Mouse (Mus musculus) heart, embryonic 14.5 days (tissue): ENCODE results near the gene Lrpap1. TPM values are rescaled to one million over a fixed set of nuclear protein-coding genes. Genes with fewer than 3 reads are reported as not detected.

Experiments
- ATAC-seq: fragments of 200-750 bp; cut with Nextera tagmentation; 2 replicates; pipeline ENCODE4 v1.8.0; 2017; ENCODE audit warnings: low read depth, moderate TSS enrichment; ENCODE audit not compliant: insufficient number of reproducible peaks, insufficient read depth, low FRiP score
- H3K27ac ChIP-seq, 2 experiments: fragments of 200-500 bp in 1 of 2; fragments of 300-500 bp in 1 of 2; sonication (generic) in 1 of 2; replicated peaks in 1 of 2; 2 replicates each; pipeline ENCODE4 v1.5.1; 2012 to 2014; ENCODE audit warnings: low read depth in 2 of 2, low read length in 2 of 2, control low read depth in 1 of 2, mild to moderate bottlenecking in 1 of 2, mixed read lengths in 1 of 2; ENCODE audit not compliant: control insufficient read depth in 1 of 2, insufficient read depth in 1 of 2
- H3K27me3 ChIP-seq: fragments of 300-500 bp; sonication (generic); 2 replicates; pipeline ENCODE4 v1.6.1; 2014; ENCODE audit warnings: mild to moderate bottlenecking, low read length, control low read depth; ENCODE audit not compliant: control insufficient read depth, insufficient read depth
- H3K36me3 ChIP-seq: fragments of 300-500 bp; sonication (generic); 2 replicates; pipeline ENCODE4 v1.6.1; 2014; ENCODE audit warnings: mild to moderate bottlenecking, control low read depth, low read length, mixed read lengths; ENCODE audit not compliant: control insufficient read depth, insufficient read depth
- H3K4me1 ChIP-seq, 2 experiments: fragments of 200-500 bp in 1 of 2; fragments of 300-500 bp in 1 of 2; sonication (generic) in 1 of 2; 2 replicates each; pipeline ENCODE4 v1.6.1; 2012 to 2014; ENCODE audit warnings: low read length in 2 of 2, control low read depth in 1 of 2, mixed read lengths in 1 of 2; ENCODE audit not compliant: control insufficient read depth in 2 of 2, insufficient read depth in 2 of 2
- H3K4me2 ChIP-seq: fragments of 300-500 bp; sonication (generic); 2 replicates; pipeline ENCODE4 v1.6.1; 2014; ENCODE audit warnings: mild to moderate bottlenecking, low read length
- H3K4me3 ChIP-seq, 2 experiments: fragments of 200-500 bp in 1 of 2; fragments of 300-500 bp in 1 of 2; sonication (generic) in 1 of 2; 2 replicates each; pipeline ENCODE4 v1.5.1; 2012 to 2014; ENCODE audit warnings: low read length in 2 of 2, mild to moderate bottlenecking in 2 of 2, control low read depth in 1 of 2, low read depth in 1 of 2, moderate library complexity in 1 of 2; ENCODE audit not compliant: control insufficient read depth in 1 of 2, insufficient read depth in 1 of 2
- H3K9ac ChIP-seq: fragments of 300-500 bp; sonication (generic); 2 replicates; pipeline ENCODE4 v1.6.1; 2014; ENCODE audit warnings: mild to moderate bottlenecking, low read length
- H3K9me3 ChIP-seq: fragments of 300-500 bp; sonication (generic); 2 replicates; pipeline ENCODE4 v1.6.1; 2016; ENCODE audit warnings: low read length, control low read depth; ENCODE audit not compliant: control insufficient read depth
- WGBS: fragments of 180-500 bp; shearing (Covaris S2); extraction: QIAGEN DNeasy Blood & Tissue Kit; methylation state at CpG from one replicate; pipeline ENCODE4 v1.1.7; 2014; 5-methylcytosine and 5-hydroxymethylcytosine counted together
- polyA plus RNA-seq: library from polyadenylated mRNA; unstranded; fragments of >200 nt; fragmentation: Nextera tagmentation; extraction: Ambion mirVana; gene quantifications from 2 replicates; pipeline ENCODE4 v1.2.1, GENCODE M21; 2014

Lrpap1 gene
- polyA plus RNA-seq, 1 experiment from 2014 or later = 150 TPM

DNA sequence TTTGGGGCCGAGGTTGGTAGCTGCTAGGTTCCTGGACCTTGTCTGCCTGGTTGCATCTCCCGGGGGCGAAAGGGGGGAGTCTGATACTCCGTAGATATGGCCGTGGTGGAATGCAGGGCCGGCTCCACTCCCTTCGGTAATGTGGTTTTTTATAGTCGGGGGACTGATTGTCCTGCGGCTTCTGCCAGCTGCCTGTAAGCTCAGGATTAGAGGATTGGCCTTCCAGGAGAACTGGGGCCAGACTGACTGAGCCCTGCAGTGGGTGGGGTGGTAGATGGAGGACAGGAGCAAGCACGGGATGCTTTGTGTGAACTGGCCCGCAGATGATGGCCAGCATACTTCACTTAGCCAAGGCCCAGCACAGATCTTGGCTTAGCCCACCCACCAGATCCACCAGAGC, 32.3 kb downstream of the Lrpap1 start:
- no peak overlapping the region for H3K4me2 ChIP-seq
- H3K36me3 ChIP-seq = peaks cover 45% of the 10 kb centered on the region
- H3K9ac ChIP-seq = no peak overlapping the region
- ATAC-seq = no peak
- no peaks in the 10 kb centered on the region for H3K27me3 ChIP-seq
- 53% methylated on average over 11 of the region's 11 CpGs for WGBS
- H3K4me1 ChIP-seq = peaks cover 0 to 11% of the 10 kb centered on the region in 2 experiments; a peak in 2 of 4 replicates
- H3K9me3 ChIP-seq = no peaks in the 10 kb centered on the region
- H3K27ac ChIP-seq = no peak overlapping the region
- no peak overlapping the region for H3K4me3 ChIP-seq

DNA sequence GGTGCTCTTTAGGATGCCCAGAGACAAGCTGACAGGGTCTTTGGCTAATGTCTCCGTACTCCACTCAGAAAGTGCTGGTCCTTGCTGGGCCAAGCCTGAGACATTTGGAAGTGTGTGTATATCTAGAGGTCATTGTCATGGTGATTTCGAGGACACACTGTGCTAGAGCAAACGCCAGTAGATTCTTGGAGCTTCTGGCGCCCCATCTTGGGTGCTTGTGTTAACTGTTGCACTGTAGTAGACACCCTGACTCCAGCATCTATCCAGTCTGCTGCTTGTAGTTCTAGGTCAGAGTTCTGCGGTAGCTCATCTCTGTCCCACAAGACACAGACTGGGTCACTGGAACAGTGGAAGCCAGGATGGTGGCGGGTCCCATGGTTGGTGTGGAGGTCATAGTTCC, 33.7 kb downstream of the Lrpap1 start:
- Histone ChIP-seq H3K27ac (no peak overlapping the region), H3K9ac (no peak overlapping the region), H3K9me3 (no peaks in the 10 kb centered on the region), H3K27me3 (no peaks in the 10 kb centered on the region), H3K36me3 (peaks cover 31% of the 10 kb centered on the region), H3K4me3 (no peak overlapping the region), H3K4me2 (no peak overlapping the region), H3K4me1 (peaks cover 0 to 11% of the 10 kb centered on the region in 2 experiments; a peak in 2 of 4 replicates)
- ATAC-seq = no peak
- 85% methylated on average over 6 of the region's 6 CpGs for WGBS

DNA sequence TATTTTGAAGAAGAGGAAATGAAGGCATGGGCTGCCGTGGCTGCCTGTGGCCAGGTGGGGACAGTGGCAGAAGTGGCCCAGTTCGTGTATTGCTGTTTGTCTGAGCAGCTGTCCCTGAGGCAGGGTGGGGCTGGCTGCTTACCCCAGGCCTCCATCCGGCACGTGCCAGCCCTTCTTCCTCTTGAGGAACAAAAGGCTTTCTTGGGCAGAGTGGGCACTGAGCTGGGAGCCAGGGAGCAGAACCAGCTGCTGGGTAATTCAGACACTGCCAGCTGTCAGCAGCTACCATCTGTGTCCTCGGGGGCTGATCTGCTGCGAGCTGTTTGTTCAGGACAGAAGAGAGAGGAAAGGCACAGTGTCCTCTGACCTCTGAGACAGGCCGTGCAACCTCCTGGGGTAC, 34.6 kb downstream of the Lrpap1 start:
- Histone ChIP-seq H3K9me3 (no peaks in the 10 kb centered on the region), H3K4me1 (peaks cover 0 to 11% of the 10 kb centered on the region in 2 experiments; a peak in 2 of 4 replicates), H3K9ac (no peak overlapping the region), H3K36me3 (peaks cover 22% of the 10 kb centered on the region), H3K27me3 (no peaks in the 10 kb centered on the region), H3K27ac (no peak overlapping the region), H3K4me2 (no peak overlapping the region), H3K4me3 (no peak overlapping the region)
- ATAC-seq = no peak
- WGBS = 58% methylated on average over 7 of the region's 7 CpGs

DNA sequence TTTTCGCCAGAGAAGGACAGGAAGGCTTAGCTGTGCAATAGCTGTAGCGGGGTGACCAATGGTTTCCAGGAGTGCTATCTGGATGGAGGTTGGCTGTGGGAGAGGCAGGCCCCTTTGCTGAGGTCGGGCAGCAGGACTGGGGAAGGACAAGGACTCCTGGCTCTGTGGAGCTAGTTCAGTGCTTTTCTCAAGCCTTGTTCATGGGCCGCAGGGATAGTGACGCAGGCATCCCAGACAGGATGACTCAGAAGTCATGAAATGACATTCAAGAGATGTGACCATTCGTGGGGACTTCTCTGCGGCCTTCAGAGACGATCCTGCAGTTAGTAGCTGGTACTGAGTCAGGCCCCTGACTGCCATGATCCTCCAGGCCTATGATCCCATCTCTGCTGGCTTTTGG, 35.3 kb downstream of the Lrpap1 start:
- H3K9me3 ChIP-seq = no peaks in the 10 kb centered on the region
- H3K36me3 ChIP-seq = peaks cover 15% of the 10 kb centered on the region
- no peak overlapping the region for H3K27ac ChIP-seq
- H3K27me3 ChIP-seq = no peaks in the 10 kb centered on the region
- WGBS = 69% methylated on average over 8 of the region's 8 CpGs
- no peak overlapping the region for H3K4me3 ChIP-seq
- no peak overlapping the region for H3K4me2 ChIP-seq
- ATAC-seq = no peak
- peaks cover 0 to 11% of the 10 kb centered on the region in 2 experiments; a peak in 2 of 4 replicates for H3K4me1 ChIP-seq
- no peak overlapping the region for H3K9ac ChIP-seq

DNA sequence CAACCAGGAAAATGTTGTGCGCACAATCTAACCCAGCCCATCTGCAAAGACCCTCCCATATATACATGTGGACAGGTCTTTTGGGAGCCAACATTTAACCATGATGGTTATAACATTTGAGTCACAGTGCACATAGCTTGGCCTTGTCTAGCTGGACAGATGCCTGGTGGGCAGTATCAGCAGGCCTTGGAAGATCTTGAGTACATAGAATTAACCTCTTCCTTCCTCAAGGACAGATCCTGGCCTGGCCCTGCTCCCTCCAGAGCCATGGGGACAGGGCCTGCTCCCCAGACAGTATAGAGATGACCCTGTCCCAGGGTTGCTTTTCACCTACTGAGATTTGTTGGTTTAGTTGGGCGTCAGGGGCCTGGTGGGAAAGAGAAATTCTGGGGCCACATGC, 35.7 kb downstream of the Lrpap1 start:
- no peak overlapping the region for H3K4me3 ChIP-seq
- H3K9me3 ChIP-seq = no peaks in the 10 kb centered on the region
- H3K36me3 ChIP-seq = peaks cover 11% of the 10 kb centered on the region; the same call in 1 of the 2 replicates
- no peak for ATAC-seq
- H3K4me2 ChIP-seq = no peak overlapping the region
- no peaks in the 10 kb centered on the region for H3K27me3 ChIP-seq
- H3K27ac ChIP-seq = no peak overlapping the region
- H3K4me1 ChIP-seq = peaks cover 0 to 11% of the 10 kb centered on the region in 2 experiments; a peak in 2 of 4 replicates
- H3K9ac ChIP-seq = no peak overlapping the region
- WGBS = 87% methylated on average over 2 of the region's 2 CpGs

DNA sequence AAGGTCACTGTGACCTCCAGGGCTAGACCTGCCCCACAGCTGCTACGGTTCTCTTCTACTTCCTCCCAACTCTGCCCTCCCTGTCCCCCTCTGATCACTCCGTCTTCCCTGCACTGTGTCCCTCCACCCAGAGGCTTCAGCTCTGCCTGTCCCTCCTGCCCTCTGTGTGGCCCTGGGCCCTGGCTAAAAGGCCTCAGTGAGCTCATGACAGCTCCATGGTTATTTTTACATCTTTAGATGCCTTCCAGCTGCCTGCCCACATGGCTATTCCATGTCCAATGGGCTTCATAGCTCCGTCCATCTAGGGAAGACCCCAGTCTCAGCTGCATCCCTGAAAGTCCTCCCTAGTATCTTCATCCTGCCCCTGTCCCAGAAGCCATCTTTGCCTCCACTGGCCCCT, 45.5 kb downstream of the Lrpap1 start:
- no peaks in the 10 kb centered on the region for H3K36me3 ChIP-seq
- no peak overlapping the region for H3K4me2 ChIP-seq

DNA sequence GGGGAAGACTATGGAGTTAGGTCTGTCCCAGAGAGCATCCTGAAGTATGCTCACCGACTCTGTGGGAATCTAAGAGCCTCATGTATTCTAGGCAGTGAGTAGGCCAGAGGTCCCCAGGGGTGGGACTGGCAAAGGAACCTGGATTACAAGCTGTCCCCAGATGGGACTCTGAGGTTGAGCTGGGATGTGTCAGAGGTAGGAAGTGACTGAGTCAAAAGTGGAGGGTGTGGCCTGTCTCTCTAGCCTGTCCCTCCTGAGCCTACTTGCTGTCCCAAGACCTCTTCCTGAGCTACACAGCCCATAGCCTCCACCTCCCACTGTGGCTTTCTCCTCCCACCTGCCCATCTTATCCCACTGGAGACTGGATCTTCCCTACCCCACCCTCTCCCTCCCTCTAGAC, 47.4 kb downstream of the Lrpap1 start:
- Histone ChIP-seq H3K9me3 (no peaks in the 10 kb centered on the region), H3K4me3 (peak overlapping the region in 1 of 2 experiments; percentile 71; a peak in 2 of 4 replicates), H3K36me3 (no peaks in the 10 kb centered on the region), H3K4me2 (peak overlapping the region; percentile 94), H3K4me1 (peaks cover 23 to 39% of the 10 kb centered on the region in 2 experiments), H3K9ac (peak overlapping the region; percentile 87; the same call in 1 of the 2 replicates), H3K27me3 (peaks cover 11% of the 10 kb centered on the region; the same call in 1 of the 2 replicates), H3K27ac (no peak overlapping the region)
- no peak for ATAC-seq
- 52% methylated on average over 1 of the region's 1 CpGs for WGBS

More for the DNA sequence above, 45.5 kb downstream of the Lrpap1 start:
- WGBS = 34% methylated on average over 3 of the region's 3 CpGs
- H3K9me3 ChIP-seq = no peaks in the 10 kb centered on the region
- H3K4me1 ChIP-seq = peaks cover 23 to 32% of the 10 kb centered on the region in 2 experiments
- peaks cover 11% of the 10 kb centered on the region; the same call in 1 of the 2 replicates for H3K27me3 ChIP-seq
- ATAC-seq = peak; percentile 32
- H3K27ac ChIP-seq = peak overlapping the region; percentile 75
- no peak overlapping the region for H3K4me3 ChIP-seq
- peak overlapping the region; percentile 61; the same call in 1 of the 2 replicates for H3K9ac ChIP-seq

DNA sequence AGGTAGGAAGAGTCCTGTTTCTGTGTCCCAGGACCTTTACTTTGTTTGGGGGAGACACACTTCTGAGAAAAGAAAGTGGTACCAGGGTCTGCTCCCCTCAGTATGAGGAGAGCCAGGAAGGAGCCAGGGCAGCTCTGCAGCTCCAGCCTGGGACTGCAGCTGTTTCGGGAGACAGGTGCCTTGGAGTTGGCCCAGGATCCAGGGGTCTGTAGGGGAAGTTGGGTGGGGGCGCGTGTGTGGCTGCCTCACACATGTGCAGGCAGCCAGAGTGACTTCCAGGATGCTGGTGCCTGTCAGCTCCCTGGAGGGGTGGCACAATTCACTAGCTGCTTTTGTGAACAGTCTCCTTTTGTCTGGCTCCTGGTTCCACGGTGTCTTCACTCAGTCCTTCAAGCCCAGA, 48.0 kb downstream of the Lrpap1 start:
- H3K27me3 ChIP-seq = peaks cover 11% of the 10 kb centered on the region; the same call in 1 of the 2 replicates
- H3K4me2 ChIP-seq = peak overlapping the region; percentile 94
- WGBS = 30% methylated on average over 4 of the region's 4 CpGs
- no peak for ATAC-seq
- peaks cover 23 to 39% of the 10 kb centered on the region in 2 experiments for H3K4me1 ChIP-seq
- no peaks in the 10 kb centered on the region for H3K9me3 ChIP-seq
- H3K9ac ChIP-seq = peak overlapping the region; percentile 87
- H3K4me3 ChIP-seq = peak overlapping the region; percentile 59 to 71
- no peak overlapping the region for H3K27ac ChIP-seq
- no peaks in the 10 kb centered on the region for H3K36me3 ChIP-seq
